Mouse (Mus musculus): Measurements from ENCODE around the gene Kctd18. TPM values are rescaled to one million over a fixed set of nuclear protein-coding genes. Genes with fewer than 3 reads are reported as not detected.

Kctd18 gene
- total and polyA plus RNA-seq, 2 experiments, result 2.9 to 8.3 TPM

DNA sequence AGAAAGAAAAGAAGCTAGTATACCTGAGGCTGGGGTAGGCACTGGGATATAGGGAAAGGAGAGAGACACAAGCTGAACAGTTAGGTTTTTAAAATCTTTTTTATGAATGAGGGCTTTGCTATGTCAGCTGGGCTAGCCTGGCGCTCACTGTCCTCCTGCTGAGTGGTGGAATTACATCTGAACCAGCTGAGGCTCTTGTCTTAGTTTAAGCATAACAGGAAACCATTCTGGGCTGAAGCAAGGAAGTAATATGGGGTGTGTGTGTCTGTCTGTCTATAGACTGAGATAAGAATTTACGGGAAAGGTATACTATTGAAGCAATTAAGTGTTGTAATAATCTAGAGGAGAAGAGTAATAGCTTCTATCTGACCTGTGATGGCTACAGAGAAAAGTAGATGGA, 47.2 kb downstream of the Kctd18 start:
- H3K36me3 ChIP-seq (ENCODE audit: control insufficient read depth, insufficient read depth, low read length), result peaks cover 2% of the 10 kb centered on the region; the same call in 1 of the 2 replicates
- 83% methylated on average over 2 of the region's 2 CpGs for WGBS
- no peak for DNase-seq (ENCODE audit: extremely low read depth, low read depth, low spot score)
- no peaks in the 10 kb centered on the region for H3K4me1 ChIP-seq (ENCODE audit: control insufficient read depth, insufficient read depth, low read length)
- H3K79me2 ChIP-seq (ENCODE audit: control insufficient read depth, insufficient read depth, low read length), result no peaks in the 10 kb centered on the region
- no peak overlapping the region for H3K4me3 ChIP-seq (ENCODE audit: insufficient read depth, low read depth, low read length)
- H3K27ac ChIP-seq (replicated peaks; ENCODE audit: insufficient read depth, low read depth, low read length), result no peak overlapping the region
- TF ChIP-seq POLR2A (IDR thresholded peaks at IDR 0.05; ENCODE audit: extremely low read depth, insufficient read depth, low read length) (no peak), CTCF (IDR thresholded peaks at IDR 0.05; ENCODE audit: low read depth, low read length) (no peak)
- H3K27me3 ChIP-seq (ENCODE audit: control insufficient read depth, insufficient read depth, low read length), result no peaks in the 10 kb centered on the region
- no peak overlapping the region for H3K9ac ChIP-seq (ENCODE audit: low read depth, low read length)

DNA sequence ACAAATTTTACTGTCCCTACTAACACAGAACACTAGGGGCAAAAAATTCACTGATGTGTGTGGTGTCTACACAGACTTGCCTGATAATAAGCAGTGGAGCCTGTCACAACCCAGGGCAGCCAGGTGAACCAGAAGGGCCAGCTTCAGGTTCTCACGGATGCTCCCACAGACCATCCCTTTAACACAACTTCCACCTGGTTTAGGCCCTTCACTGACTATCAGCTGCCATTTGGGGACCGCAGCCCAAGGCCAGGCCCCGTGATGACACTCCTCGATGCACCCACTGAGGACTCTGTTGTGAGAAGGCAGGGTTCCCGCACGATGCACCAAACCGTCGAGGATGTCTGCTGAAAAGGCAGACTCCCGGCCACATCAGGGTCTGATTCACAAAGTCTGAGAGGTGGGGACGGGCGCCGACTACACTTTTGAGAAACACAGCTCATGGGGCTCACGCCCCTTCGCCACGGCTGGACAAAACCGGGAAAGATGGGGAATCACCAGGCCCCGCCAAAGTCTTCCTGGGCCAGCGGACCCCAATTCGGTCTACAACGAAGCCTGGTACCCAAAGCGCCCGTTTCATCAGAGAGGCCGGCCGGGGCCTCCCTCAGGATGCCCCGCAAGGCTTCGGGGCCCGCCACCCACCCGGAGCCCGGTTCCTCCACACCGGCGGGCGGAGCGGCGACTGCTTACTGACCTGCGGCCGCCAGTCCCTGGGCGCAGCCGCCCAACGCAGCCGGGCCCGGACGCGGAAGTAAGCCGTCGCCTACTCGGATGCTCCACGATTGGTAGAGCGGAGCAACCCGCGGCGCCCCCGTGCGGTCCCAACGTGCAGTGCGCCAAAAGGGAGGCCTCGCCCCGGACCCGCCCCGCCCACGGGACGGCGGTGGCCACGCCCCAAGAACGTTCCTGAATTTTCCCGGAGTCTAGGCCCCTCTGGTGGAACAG, 49.2 kb downstream of the Kctd18 start:
- Histone ChIP-seq H3K4me1 (ENCODE audit: control insufficient read depth, insufficient read depth, low read length) (no peaks in the 10 kb centered on the region), H3K4me3 (ENCODE audit: insufficient read depth, low read depth, low read length) (peak overlapping the region; percentile 77), H3K9ac (ENCODE audit: low read depth, low read length) (peak overlapping the region; percentile 86), H3K27me3 (ENCODE audit: control insufficient read depth, insufficient read depth, low read length) (no peaks in the 10 kb centered on the region), H3K79me2 (ENCODE audit: control insufficient read depth, insufficient read depth, low read length) (no peaks in the 10 kb centered on the region), H3K27ac (replicated peaks; ENCODE audit: insufficient read depth, low read depth, low read length) (peak overlapping the region; percentile 26; the same call in 1 of the 2 replicates), H3K36me3 (ENCODE audit: control insufficient read depth, insufficient read depth, low read length) (peaks cover 2% of the 10 kb centered on the region; the same call in 1 of the 2 replicates)
- DNase-seq (ENCODE audit: extremely low read depth, low read depth, low spot score), result peak; percentile 64
- TF ChIP-seq CTCF (IDR thresholded peaks at IDR 0.05; ENCODE audit: low read depth, low read length), result peak; percentile 79
- TF ChIP-seq POLR2A (IDR thresholded peaks at IDR 0.05; ENCODE audit: extremely low read depth, insufficient read depth, low read length), result peak; percentile 66; the same call in 1 of the 2 replicates
- under 1% methylated on average over 65 of the region's 65 CpGs for WGBS

GRCm38 (mm10) chr1:57955774-57956173, 63.0 kb downstream of the Kctd18 start:
- Histone ChIP-seq H3K4me1 (ENCODE audit: control insufficient read depth, insufficient read depth, low read length) (no peaks in the 10 kb centered on the region), H3K9ac (ENCODE audit: low read depth, low read length) (no peak overlapping the region), H3K27me3 (ENCODE audit: control insufficient read depth, insufficient read depth, low read length) (no peaks in the 10 kb centered on the region), H3K4me3 (ENCODE audit: insufficient read depth, low read depth, low read length) (no peak overlapping the region), H3K79me2 (ENCODE audit: control insufficient read depth, insufficient read depth, low read length) (no peaks in the 10 kb centered on the region), H3K27ac (replicated peaks; ENCODE audit: insufficient read depth, low read depth, low read length) (no peak overlapping the region), H3K36me3 (ENCODE audit: control insufficient read depth, insufficient read depth, low read length) (peaks cover 20% of the 10 kb centered on the region)
- no peak for DNase-seq (ENCODE audit: extremely low read depth, low read depth, low spot score)
- 100% methylated on average over 1 of the region's 1 CpGs for WGBS
- no peak for TF ChIP-seq CTCF (IDR thresholded peaks at IDR 0.05; ENCODE audit: low read depth, low read length)
- no peak for TF ChIP-seq POLR2A (IDR thresholded peaks at IDR 0.05; ENCODE audit: extremely low read depth, insufficient read depth, low read length)

DNA sequence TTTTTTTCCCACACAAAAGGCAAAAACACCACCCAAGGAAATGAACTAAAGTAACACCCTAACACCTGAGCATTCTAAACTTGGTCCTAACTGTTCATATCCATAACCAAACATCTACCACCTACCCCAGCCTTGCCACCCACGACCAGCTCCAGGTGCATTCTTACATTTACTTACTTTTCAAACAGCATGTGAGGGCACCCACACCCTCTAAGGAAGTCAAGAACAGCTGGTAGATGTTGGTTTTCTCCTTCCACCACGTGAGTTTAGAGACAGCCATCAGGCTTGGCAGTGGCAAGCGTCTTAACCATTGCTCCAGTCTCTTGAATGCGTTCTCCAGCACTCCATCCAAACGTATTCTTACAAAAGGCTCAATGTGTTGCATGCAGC, 64.4 kb downstream of the Kctd18 start:
- WGBS, result 88% methylated on average over 5 of the region's 5 CpGs
- no peak for DNase-seq (ENCODE audit: extremely low read depth, low read depth, low spot score)
- no peaks in the 10 kb centered on the region for H3K27me3 ChIP-seq (ENCODE audit: control insufficient read depth, insufficient read depth, low read length)
- peaks cover 20% of the 10 kb centered on the region for H3K36me3 ChIP-seq (ENCODE audit: control insufficient read depth, insufficient read depth, low read length)
- no peaks in the 10 kb centered on the region for H3K4me1 ChIP-seq (ENCODE audit: control insufficient read depth, insufficient read depth, low read length)
- H3K79me2 ChIP-seq (ENCODE audit: control insufficient read depth, insufficient read depth, low read length), result no peaks in the 10 kb centered on the region
- no peak overlapping the region for H3K4me3 ChIP-seq (ENCODE audit: insufficient read depth, low read depth, low read length)
- H3K9ac ChIP-seq (ENCODE audit: low read depth, low read length), result no peak overlapping the region
- H3K27ac ChIP-seq (replicated peaks; ENCODE audit: insufficient read depth, low read depth, low read length), result no peak overlapping the region
- no peak for TF ChIP-seq POLR2A (IDR thresholded peaks at IDR 0.05; ENCODE audit: extremely low read depth, insufficient read depth, low read length)
- no peak for TF ChIP-seq CTCF (IDR thresholded peaks at IDR 0.05; ENCODE audit: low read depth, low read length)

- H3K4me1 ChIP-seq (ENCODE audit: control insufficient read depth, insufficient read depth, low read length), result no peaks in the 10 kb centered on the region
- TF ChIP-seq POLR2A (IDR thresholded peaks at IDR 0.05; ENCODE audit: extremely low read depth, insufficient read depth, low read length) (no peak), CTCF (IDR thresholded peaks at IDR 0.05; ENCODE audit: low read depth, low read length) (no peak)
- no peaks in the 10 kb centered on the region for H3K79me2 ChIP-seq (ENCODE audit: control insufficient read depth, insufficient read depth, low read length)
- H3K4me3 ChIP-seq (ENCODE audit: insufficient read depth, low read depth, low read length), result no peak overlapping the region
- H3K36me3 ChIP-seq (ENCODE audit: control insufficient read depth, insufficient read depth, low read length), result peaks cover 20% of the 10 kb centered on the region
- no peak for DNase-seq (ENCODE audit: extremely low read depth, low read depth, low spot score)
- WGBS, result 89% methylated on average over 16 of the region's 16 CpGs
- no peak overlapping the region for H3K9ac ChIP-seq (ENCODE audit: low read depth, low read length)
- no peaks in the 10 kb centered on the region for H3K27me3 ChIP-seq (ENCODE audit: control insufficient read depth, insufficient read depth, low read length)
- H3K27ac ChIP-seq (replicated peaks; ENCODE audit: insufficient read depth, low read depth, low read length), result no peak overlapping the region
These were observed 65.0 kb downstream of the Kctd18 start for GRCm38 (mm10) chr1:57953586-57954375.
